Mouse (Mus musculus) liver (tissue): Measurements from ENCODE around the gene AC170998.1.

ENCODE experiments used
- DNase-seq: peaks from one replicate; pipeline ENCODE4 v3.0.0-alpha.2; 2020; ENCODE audit warnings: mixed read lengths

Gene AC170998.1

GRCm38 (mm10) chr17:28725783-28726182 lies at the start of gene AC170998.1:
Gene AC170998.1, plus strand, starts transcription at chr17:28726083.
- no peak for DNase-seq

GRCm38 (mm10) chr17:28682311-28683084 lies 43.4 kb upstream of the AC170998.1 start:
- DNase-seq, result peak; percentile 11

- no peak for DNase-seq
Measured at GRCm38 (mm10) chr17:28683601-28684000, 42.3 kb upstream of the AC170998.1 start.

- DNase-seq, result no peak
Measured at GRCm38 (mm10) chr17:28684631-28685030, 41.3 kb upstream of the AC170998.1 start.

- no peak for DNase-seq
Measured at GRCm38 (mm10) chr17:28687354-28687753, 38.5 kb upstream of the AC170998.1 start.

- DNase-seq, result peak; percentile 65
Measured at GRCm38 (mm10) chr17:28689586-28690283, 36.1 kb upstream of the AC170998.1 start, which contains the start of gene Slc26a8. Gene Slc26a8, minus strand, starts transcription at chr17:28690233.

- peak; percentile 100 for DNase-seq
Measured at GRCm38 (mm10) chr17:28690776-28691686, 34.9 kb upstream of the AC170998.1 start, which contains the start of gene Mapk14. Gene Mapk14, plus strand, starts transcription at chr17:28691329.

- peak; percentile 79 for DNase-seq
Measured at GRCm38 (mm10) chr17:28691687-28692340, 34.1 kb upstream of the AC170998.1 start.

GRCm38 (mm10) chr17:28692341-28692710 lies 33.6 kb upstream of the AC170998.1 start:
- DNase-seq, result peak; percentile 75

GRCm38 (mm10) chr17:28693086-28693485 lies 32.8 kb upstream of the AC170998.1 start:
- DNase-seq, result no peak

- DNase-seq, result no peak
Measured at GRCm38 (mm10) chr17:28694078-28694477, 31.8 kb upstream of the AC170998.1 start.

GRCm38 (mm10) chr17:28694832-28695231 lies 31.1 kb upstream of the AC170998.1 start:
- DNase-seq, result no peak

- no peak for DNase-seq
Measured at GRCm38 (mm10) chr17:28696641-28697040, 29.2 kb upstream of the AC170998.1 start.

- DNase-seq, result no peak
Measured at GRCm38 (mm10) chr17:28697290-28698195, 28.3 kb upstream of the AC170998.1 start.

GRCm38 (mm10) chr17:28698245-28698644 lies 27.6 kb upstream of the AC170998.1 start:
- no peak for DNase-seq

- no peak for DNase-seq
Measured at GRCm38 (mm10) chr17:28698672-28699071, 27.2 kb upstream of the AC170998.1 start.

GRCm38 (mm10) chr17:28699789-28700188 lies 26.1 kb upstream of the AC170998.1 start:
- no peak for DNase-seq

GRCm38 (mm10) chr17:28701171-28701570 lies 24.7 kb upstream of the AC170998.1 start:
- DNase-seq, result no peak

- DNase-seq, result no peak
Measured at GRCm38 (mm10) chr17:28701737-28702136, 24.1 kb upstream of the AC170998.1 start.

GRCm38 (mm10) chr17:28702646-28703045 lies 23.2 kb upstream of the AC170998.1 start:
- DNase-seq, result no peak

GRCm38 (mm10) chr17:28706697-28707096 lies 19.2 kb upstream of the AC170998.1 start:
- DNase-seq, result no peak
